Mouse (Mus musculus): ENCODE measurements around the gene Hebp1. TPM values are rescaled to one million over a fixed set of nuclear protein-coding genes. Genes with fewer than 3 reads are reported as not detected.
A peak's percentile ranks its signal among the peaks of the same experiment; 100 is the strongest.

Hebp1 gene
- total RNA-seq (2021) (10 to 100 TPM; 46.6 to 57.8 TPM), polyA plus RNA-seq (2012; rRNA removed) (11.3 and 14.1 TPM in 2 replicates)
- long read RNA-seq, partial matches to known transcripts: 0 of 3 reads
- long read RNA-seq, other reads (novel, unspliced or antisense): 3 of 3 reads

GRCm38 (mm10) chr6:135197921-135198532 is at the start of gene Hebp1, which contains the start of gene Fam234b:
Gene Hebp1, minus strand, starts transcription at chr6:135198022.
Gene Fam234b, plus strand, starts transcription at chr6:135197977.
- Histone ChIP-seq H3K4me1 (ENCODE audit: control insufficient read depth, insufficient read depth, low read length) (peaks cover 2% of the 10 kb centered on the region), H3K36me3 (ENCODE audit: control insufficient read depth, insufficient read depth, low read length) (no peaks in the 10 kb centered on the region), H3K27ac (peak within 1 kb of the TSS; percentile 52), H3K27me3 (ENCODE audit: control insufficient read depth, insufficient read depth, low read length) (no peaks in the 10 kb centered on the region), H3K4me3 (peak within 1 kb of the TSS; percentile 88), H3K79me2 (replicated peaks; ENCODE audit: control insufficient read depth, insufficient read depth, low read length) (no peaks in the 10 kb centered on the region), H3K9ac (ENCODE audit: low read depth, low read length) (peak within 1 kb of the TSS; percentile 82)
- DNase-seq: peak; percentile 87 to 89
- WGBS: under 1% methylated on average over 52 of the region's 52 CpGs
- TF ChIP-seq POLR2A (IDR thresholded peaks at IDR 0.05; ENCODE audit: insufficient read depth, low read depth, low read length): 0 out of 2 replicates have a peak, but pooled peaks have one; percentile 18
- TF ChIP-seq CTCF (IDR thresholded peaks at IDR 0.05): no peak
- TF ChIP-seq EP300 (IDR thresholded peaks at IDR 0.05; ENCODE audit: insufficient read depth, low read depth, low read length): no peak
- intact Hi-C loops (cut with DNase I): no loop called here

GRCm38 (mm10) chr6:135245586-135245985 is 47.8 kb upstream of the Hebp1 start:
- Histone ChIP-seq H3K4me1 (ENCODE audit: control insufficient read depth, insufficient read depth, low read length) (peaks cover 5% of the 10 kb centered on the region), H3K27me3 (ENCODE audit: control insufficient read depth, insufficient read depth, low read length) (no peaks in the 10 kb centered on the region), H3K9ac (ENCODE audit: low read depth, low read length) (no peak overlapping the region), H3K27ac (no peak overlapping the region), H3K79me2 (replicated peaks; ENCODE audit: control insufficient read depth, insufficient read depth, low read length) (no peaks in the 10 kb centered on the region), H3K36me3 (ENCODE audit: control insufficient read depth, insufficient read depth, low read length) (no peaks in the 10 kb centered on the region), H3K4me3 (no peak overlapping the region)
- no peak for DNase-seq
- 81% methylated on average over 8 of the region's 8 CpGs for WGBS
- no peak for TF ChIP-seq CTCF (IDR thresholded peaks at IDR 0.05)
- no peak for TF ChIP-seq POLR2A (IDR thresholded peaks at IDR 0.05; ENCODE audit: insufficient read depth, low read depth, low read length)
- TF ChIP-seq EP300 (IDR thresholded peaks at IDR 0.05; ENCODE audit: insufficient read depth, low read depth, low read length): no peak
- intact Hi-C loops (cut with DNase I): loop anchor here (5.0 kb wide), 1 partner anchor 158 kb away; no protein-coding TSS in a partner anchor

GRCm38 (mm10) chr6:135240361-135240760 is 42.5 kb upstream of the Hebp1 start:
- Histone ChIP-seq H3K36me3 (ENCODE audit: control insufficient read depth, insufficient read depth, low read length) (no peaks in the 10 kb centered on the region), H3K4me3 (no peak overlapping the region), H3K9ac (ENCODE audit: low read depth, low read length) (no peak overlapping the region), H3K27ac (no peak overlapping the region), H3K27me3 (ENCODE audit: control insufficient read depth, insufficient read depth, low read length) (no peaks in the 10 kb centered on the region), H3K4me1 (ENCODE audit: control insufficient read depth, insufficient read depth, low read length) (peaks cover 2% of the 10 kb centered on the region; the same call in 1 of the 2 replicates), H3K79me2 (replicated peaks; ENCODE audit: control insufficient read depth, insufficient read depth, low read length) (no peaks in the 10 kb centered on the region)
- no peak for DNase-seq
- TF ChIP-seq EP300 (IDR thresholded peaks at IDR 0.05; ENCODE audit: insufficient read depth, low read depth, low read length) (no peak), CTCF (IDR thresholded peaks at IDR 0.05) (no peak), POLR2A (IDR thresholded peaks at IDR 0.05; ENCODE audit: insufficient read depth, low read depth, low read length) (no peak)
- intact Hi-C loops (cut with DNase I): no loop called here
- WGBS: 89% methylated on average over 8 of the region's 8 CpGs

GRCm38 (mm10) chr6:135238211-135238610 is 40.4 kb upstream of the Hebp1 start:
- no peaks in the 10 kb centered on the region for H3K36me3 ChIP-seq (ENCODE audit: control insufficient read depth, insufficient read depth, low read length)
- no peak overlapping the region for H3K9ac ChIP-seq (ENCODE audit: low read depth, low read length)
- WGBS: 54% methylated on average over 4 of the region's 4 CpGs
- TF ChIP-seq CTCF (IDR thresholded peaks at IDR 0.05): no peak
- no peak for TF ChIP-seq POLR2A (IDR thresholded peaks at IDR 0.05; ENCODE audit: insufficient read depth, low read depth, low read length)
- no peak for TF ChIP-seq EP300 (IDR thresholded peaks at IDR 0.05; ENCODE audit: insufficient read depth, low read depth, low read length)
- H3K4me3 ChIP-seq: no peak overlapping the region
- H3K27ac ChIP-seq: no peak overlapping the region
- H3K79me2 ChIP-seq (replicated peaks; ENCODE audit: control insufficient read depth, insufficient read depth, low read length): no peaks in the 10 kb centered on the region
- H3K27me3 ChIP-seq (ENCODE audit: control insufficient read depth, insufficient read depth, low read length): no peaks in the 10 kb centered on the region
- intact Hi-C loops (cut with DNase I): no loop called here
- no peak for DNase-seq
- H3K4me1 ChIP-seq (ENCODE audit: control insufficient read depth, insufficient read depth, low read length): peaks cover 2% of the 10 kb centered on the region; the same call in 1 of the 2 replicates

DNA sequence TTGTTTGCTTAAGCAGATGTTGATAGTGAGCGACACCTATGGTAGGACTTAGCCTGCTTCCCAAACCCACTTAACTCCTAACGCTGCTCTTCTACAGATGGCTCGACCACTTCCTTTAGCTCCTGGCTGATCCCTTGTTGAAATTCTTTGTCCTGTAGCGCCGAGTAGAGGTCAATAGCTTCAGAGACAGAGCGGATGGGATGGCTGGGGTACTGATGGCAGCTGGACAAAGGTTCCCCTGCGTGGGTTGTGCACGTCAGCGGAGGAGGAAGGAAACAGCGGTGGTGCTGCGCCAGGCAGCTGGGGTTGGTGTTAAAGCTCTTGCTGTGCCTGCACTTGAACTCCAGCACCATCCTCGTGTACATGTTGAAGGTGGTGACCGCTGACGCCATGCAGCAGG is 39.5 kb upstream of the Hebp1 start:
- 40% methylated on average over 14 of the region's 14 CpGs for WGBS
- H3K4me3 ChIP-seq: no peak overlapping the region
- peaks cover 2% of the 10 kb centered on the region; the same call in 1 of the 2 replicates for H3K4me1 ChIP-seq (ENCODE audit: control insufficient read depth, insufficient read depth, low read length)
- intact Hi-C loops (cut with DNase I): loop anchor here (2.0 kb wide), 1 partner anchor 89 kb away; no protein-coding TSS in a partner anchor
- H3K36me3 ChIP-seq (ENCODE audit: control insufficient read depth, insufficient read depth, low read length): no peaks in the 10 kb centered on the region
- TF ChIP-seq CTCF (IDR thresholded peaks at IDR 0.05) (peak; percentile 48), POLR2A (IDR thresholded peaks at IDR 0.05; ENCODE audit: insufficient read depth, low read depth, low read length) (no peak), EP300 (IDR thresholded peaks at IDR 0.05; ENCODE audit: insufficient read depth, low read depth, low read length) (no peak)
- peak; percentile 23 to 34 for DNase-seq
- no peaks in the 10 kb centered on the region for H3K27me3 ChIP-seq (ENCODE audit: control insufficient read depth, insufficient read depth, low read length)
- no peak overlapping the region for H3K9ac ChIP-seq (ENCODE audit: low read depth, low read length)
- H3K79me2 ChIP-seq (replicated peaks; ENCODE audit: control insufficient read depth, insufficient read depth, low read length): no peaks in the 10 kb centered on the region
- H3K27ac ChIP-seq: no peak overlapping the region

- Histone ChIP-seq H3K27me3 (ENCODE audit: control insufficient read depth, insufficient read depth, low read length) (no peaks in the 10 kb centered on the region), H3K4me1 (ENCODE audit: control insufficient read depth, insufficient read depth, low read length) (peaks cover 2% of the 10 kb centered on the region; the same call in 1 of the 2 replicates), H3K9ac (ENCODE audit: low read depth, low read length) (no peak overlapping the region), H3K79me2 (replicated peaks; ENCODE audit: control insufficient read depth, insufficient read depth, low read length) (no peaks in the 10 kb centered on the region), H3K4me3 (no peak overlapping the region), H3K27ac (no peak overlapping the region), H3K36me3 (ENCODE audit: control insufficient read depth, insufficient read depth, low read length) (no peaks in the 10 kb centered on the region)
- intact Hi-C loops (cut with DNase I): loop anchor here (2.0 kb wide), 1 partner anchor 88 kb away; no protein-coding TSS in a partner anchor
- 91% methylated on average over 3 of the region's 3 CpGs for WGBS
- DNase-seq: no peak
- TF ChIP-seq CTCF (IDR thresholded peaks at IDR 0.05) (peak; percentile 29), EP300 (IDR thresholded peaks at IDR 0.05; ENCODE audit: insufficient read depth, low read depth, low read length) (no peak)
Measured at GRCm38 (mm10) chr6:135236576-135236975, 38.8 kb upstream of the Hebp1 start.

Data from heart, adult 2 months (tissue).